Mouse (Mus musculus): ENCODE measurements around the gene Glra1. TPM values are rescaled to one million over a fixed set of nuclear protein-coding genes. Genes with fewer than 3 reads are reported as not detected.

Glra1 gene
- polyA plus RNA-seq, 1 experiment from 2014 or later = 3.5 TPM

DNA sequence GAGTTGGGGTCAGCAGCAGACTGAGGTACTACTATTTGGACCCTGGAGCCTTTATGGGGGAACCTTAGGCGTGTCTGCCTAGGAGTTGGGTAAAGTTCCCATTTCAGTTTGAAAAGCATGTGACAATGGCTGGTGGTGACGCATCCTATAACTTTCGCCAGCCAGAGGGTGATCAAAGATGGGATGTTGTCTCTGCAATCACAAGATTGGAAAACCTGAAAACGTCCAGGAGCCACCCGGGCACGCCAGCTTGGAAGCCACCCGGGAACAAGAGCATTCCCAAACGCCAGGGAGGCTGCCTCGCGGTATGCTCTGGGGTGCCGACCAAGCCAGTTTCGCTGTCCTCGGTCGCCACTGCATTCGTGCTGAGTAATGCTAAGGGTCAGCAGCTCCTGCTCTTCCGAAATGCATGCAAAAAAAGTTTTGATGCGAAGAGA is 139.4 kb downstream of the Glra1 start:
- H3K4me1 ChIP-seq (ENCODE audit: control insufficient read depth, insufficient read depth, low read length) = peaks cover 12% of the 10 kb centered on the region
- H3K36me3 ChIP-seq (ENCODE audit: control insufficient read depth, insufficient read depth, low read length) = no peaks in the 10 kb centered on the region
- ATAC-seq (ENCODE audit: low read depth) = no peak
- H3K4me2 ChIP-seq (ENCODE audit: low read depth, low read length) = peak overlapping the region; percentile 70
- H3K9me3 ChIP-seq (ENCODE audit: control insufficient read depth, low read length) = no peaks in the 10 kb centered on the region
- peak overlapping the region; percentile 91 for H3K4me3 ChIP-seq (ENCODE audit: low read depth, low read length)
- 3% methylated on average over 17 of the region's 17 CpGs for WGBS
- H3K27ac ChIP-seq (ENCODE audit: low read depth, low read length) = peak overlapping the region; percentile 81
- H3K27me3 ChIP-seq (ENCODE audit: control insufficient read depth, insufficient read depth, low read length) = no peaks in the 10 kb centered on the region
- H3K9ac ChIP-seq (replicated peaks; ENCODE audit: low read depth, low read length) = peak overlapping the region; percentile 50

- 74% methylated on average over 10 of the region's 10 CpGs for WGBS
Measured at GRCm38 (mm10) chr11:55468012-55468411, 140.0 kb downstream of the Glra1 start.

DNA sequence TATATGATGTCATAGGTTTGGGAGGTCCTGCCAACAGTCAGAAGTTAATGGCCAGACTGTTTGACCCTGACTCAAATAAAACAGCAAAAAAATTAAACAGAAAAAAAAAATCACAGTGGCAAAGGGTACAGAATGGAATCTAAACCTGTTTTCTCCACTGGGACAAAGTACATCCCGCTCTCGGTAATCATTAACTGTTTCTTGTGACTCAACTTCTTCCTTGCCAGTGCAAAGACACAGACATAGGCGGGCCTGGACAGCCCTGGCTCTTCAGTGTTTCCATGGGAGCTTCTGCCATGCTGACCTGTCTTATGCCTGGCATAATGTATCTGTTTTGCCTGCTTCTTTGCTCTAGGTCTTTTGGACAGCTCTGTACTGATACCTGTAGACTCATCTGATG is 142.8 kb downstream of the Glra1 start:
- no peaks in the 10 kb centered on the region for H3K9me3 ChIP-seq (ENCODE audit: control insufficient read depth, low read length)
- WGBS = 86% methylated on average over 3 of the region's 3 CpGs
- peaks cover 5% of the 10 kb centered on the region for H3K4me1 ChIP-seq (ENCODE audit: control insufficient read depth, insufficient read depth, low read length)
- H3K27me3 ChIP-seq (ENCODE audit: control insufficient read depth, insufficient read depth, low read length) = no peaks in the 10 kb centered on the region
- H3K27ac ChIP-seq (ENCODE audit: low read depth, low read length) = no peak overlapping the region
- no peaks in the 10 kb centered on the region for H3K36me3 ChIP-seq (ENCODE audit: control insufficient read depth, insufficient read depth, low read length)
- H3K4me3 ChIP-seq (ENCODE audit: low read depth, low read length) = no peak overlapping the region
- ATAC-seq (ENCODE audit: low read depth) = no peak
- no peak overlapping the region for H3K4me2 ChIP-seq (ENCODE audit: low read depth, low read length)
- no peak overlapping the region for H3K9ac ChIP-seq (replicated peaks; ENCODE audit: low read depth, low read length)

More at GRCm38 (mm10) chr11:55468012-55468411, 140.0 kb downstream of the Glra1 start:
- H3K27me3 ChIP-seq (ENCODE audit: control insufficient read depth, insufficient read depth, low read length) = no peaks in the 10 kb centered on the region
- H3K9ac ChIP-seq (replicated peaks; ENCODE audit: low read depth, low read length) = no peak overlapping the region
- no peaks in the 10 kb centered on the region for H3K36me3 ChIP-seq (ENCODE audit: control insufficient read depth, insufficient read depth, low read length)
- H3K27ac ChIP-seq (ENCODE audit: low read depth, low read length) = no peak overlapping the region
- H3K4me2 ChIP-seq (ENCODE audit: low read depth, low read length) = peak overlapping the region; percentile 70
- ATAC-seq (ENCODE audit: low read depth) = no peak
- H3K9me3 ChIP-seq (ENCODE audit: control insufficient read depth, low read length) = no peaks in the 10 kb centered on the region
- H3K4me3 ChIP-seq (ENCODE audit: low read depth, low read length) = no peak overlapping the region
- H3K4me1 ChIP-seq (ENCODE audit: control insufficient read depth, insufficient read depth, low read length) = peaks cover 12% of the 10 kb centered on the region

- Histone ChIP-seq H3K9ac (replicated peaks; ENCODE audit: low read depth, low read length) (no peak overlapping the region), H3K4me1 (ENCODE audit: control insufficient read depth, insufficient read depth, low read length) (peaks cover 9% of the 10 kb centered on the region), H3K9me3 (ENCODE audit: control insufficient read depth, low read length) (no peaks in the 10 kb centered on the region), H3K4me2 (ENCODE audit: low read depth, low read length) (no peak overlapping the region), H3K4me3 (ENCODE audit: low read depth, low read length) (no peak overlapping the region), H3K36me3 (ENCODE audit: control insufficient read depth, insufficient read depth, low read length) (no peaks in the 10 kb centered on the region), H3K27me3 (ENCODE audit: control insufficient read depth, insufficient read depth, low read length) (no peaks in the 10 kb centered on the region), H3K27ac (ENCODE audit: low read depth, low read length) (no peak overlapping the region)
- 84% methylated on average over 10 of the region's 10 CpGs for WGBS
- no peak for ATAC-seq (ENCODE audit: low read depth)
Measured at GRCm38 (mm10) chr11:55464707-55465106, 143.3 kb downstream of the Glra1 start.

Small RNA genes within 50 kb of the gene (microRNA-seq; reads per million reads assigned to microRNA genes)
- gene Mir7652 = not detected

Other genes starting within 250 kb of the Glra1 start
- 312 and 741 TPM in 2 replicates for gene Sparc, start 185.0 kb downstream of the Glra1 start, polyA plus RNA-seq (2014; fragmentation: Nextera tagmentation; extraction: Ambion mirVana)
- gene Atox1, start 147.0 kb downstream of the Glra1 start, polyA plus RNA-seq (2014; fragmentation: Nextera tagmentation; extraction: Ambion mirVana) = 295 and 303 TPM in 2 replicates
- gene G3bp1, start 138.5 kb downstream of the Glra1 start, polyA plus RNA-seq (2014; fragmentation: Nextera tagmentation; extraction: Ambion mirVana) = 96.9 and 111 TPM in 2 replicates

Data from neural tube, embryonic 14.5 days (tissue).